Mouse (Mus musculus): Measurements from ENCODE around the gene Ccdc157. TPM values are rescaled to one million over a fixed set of nuclear protein-coding genes. Genes with fewer than 3 reads are reported as not detected.

Ccdc157 gene
- polyA plus RNA-seq, 1 experiment from 2014 or later: 7.3 TPM

DNA sequence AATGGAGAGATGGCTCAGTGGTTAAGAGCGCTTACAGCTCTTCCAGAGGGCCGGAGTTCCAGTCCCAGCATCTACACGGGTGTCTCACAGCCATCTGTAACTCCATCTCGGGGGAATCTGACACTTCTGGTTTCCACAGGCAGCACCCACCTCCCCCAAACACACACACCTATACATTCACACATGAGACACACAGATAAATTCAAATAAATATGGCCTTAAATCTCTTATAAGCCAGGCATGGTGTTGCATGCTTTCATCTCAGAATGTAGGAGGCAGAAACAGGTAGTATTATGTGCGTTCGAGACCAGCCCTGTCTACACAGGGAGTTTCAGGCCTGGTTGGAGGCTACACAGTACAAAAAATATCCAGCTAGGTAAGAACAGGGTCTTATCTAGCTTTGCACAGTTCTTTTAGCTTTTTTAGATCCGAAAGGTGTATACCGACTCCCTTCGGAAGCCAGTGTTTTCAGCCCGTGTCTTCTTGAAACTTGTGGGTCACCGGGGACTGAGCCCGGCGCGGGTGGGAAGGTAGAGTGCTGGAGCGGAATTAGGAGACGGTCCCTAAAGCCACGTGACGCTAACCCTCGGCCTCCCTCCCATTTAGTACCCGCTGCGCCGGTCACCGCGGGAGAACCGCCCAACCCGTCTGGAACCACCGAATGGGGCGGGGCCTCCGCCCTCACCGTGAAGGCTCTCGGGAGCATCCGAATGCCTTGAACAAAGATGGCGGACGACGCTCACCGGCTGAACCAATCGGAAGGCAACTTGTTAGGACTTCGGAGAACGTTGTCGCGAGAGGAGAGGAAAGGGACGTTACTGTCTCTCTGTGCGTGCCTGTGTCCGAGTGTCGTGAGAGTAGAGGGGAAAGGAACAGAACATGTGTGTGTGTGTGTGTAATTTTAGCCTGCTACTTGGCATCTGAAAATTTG is 63.8 kb downstream of the Ccdc157 start:
- peak; percentile 98 for ATAC-seq
- peaks cover 12% of the 10 kb centered on the region; the same call in 1 of the 2 replicates for H3K4me1 ChIP-seq (ENCODE audit: insufficient read depth, low read depth, low read length)
- DNase-seq (ENCODE audit: low spot score): peak; percentile 99
- H3K36me3 ChIP-seq (ENCODE audit: insufficient read depth, low read length): no peaks in the 10 kb centered on the region
- 3% methylated on average over 45 of the region's 45 CpGs for WGBS
- TF ChIP-seq CTCF (IDR thresholded peaks at IDR 0.05) (no peak), EP300 (IDR thresholded peaks at IDR 0.05) (peak; percentile 30; the same call in 1 of the 2 replicates)
- H3K27me3 ChIP-seq (replicated peaks; ENCODE audit: insufficient read depth, low read length): no peaks in the 10 kb centered on the region
- H3K27ac ChIP-seq (ENCODE audit: low read length): peak overlapping the region; percentile 65
- peak overlapping the region; percentile 54 for H3K9ac ChIP-seq (replicated peaks; ENCODE audit: low read depth)
- peak overlapping the region; percentile 29 for H3K4me3 ChIP-seq (ENCODE audit: low read depth, low read length)
- peak overlapping the region; percentile 63 for H3K4me2 ChIP-seq (replicated peaks; ENCODE audit: low read depth, low read length)
- H3K9me3 ChIP-seq (ENCODE audit: low read length): no peaks in the 10 kb centered on the region

DNA sequence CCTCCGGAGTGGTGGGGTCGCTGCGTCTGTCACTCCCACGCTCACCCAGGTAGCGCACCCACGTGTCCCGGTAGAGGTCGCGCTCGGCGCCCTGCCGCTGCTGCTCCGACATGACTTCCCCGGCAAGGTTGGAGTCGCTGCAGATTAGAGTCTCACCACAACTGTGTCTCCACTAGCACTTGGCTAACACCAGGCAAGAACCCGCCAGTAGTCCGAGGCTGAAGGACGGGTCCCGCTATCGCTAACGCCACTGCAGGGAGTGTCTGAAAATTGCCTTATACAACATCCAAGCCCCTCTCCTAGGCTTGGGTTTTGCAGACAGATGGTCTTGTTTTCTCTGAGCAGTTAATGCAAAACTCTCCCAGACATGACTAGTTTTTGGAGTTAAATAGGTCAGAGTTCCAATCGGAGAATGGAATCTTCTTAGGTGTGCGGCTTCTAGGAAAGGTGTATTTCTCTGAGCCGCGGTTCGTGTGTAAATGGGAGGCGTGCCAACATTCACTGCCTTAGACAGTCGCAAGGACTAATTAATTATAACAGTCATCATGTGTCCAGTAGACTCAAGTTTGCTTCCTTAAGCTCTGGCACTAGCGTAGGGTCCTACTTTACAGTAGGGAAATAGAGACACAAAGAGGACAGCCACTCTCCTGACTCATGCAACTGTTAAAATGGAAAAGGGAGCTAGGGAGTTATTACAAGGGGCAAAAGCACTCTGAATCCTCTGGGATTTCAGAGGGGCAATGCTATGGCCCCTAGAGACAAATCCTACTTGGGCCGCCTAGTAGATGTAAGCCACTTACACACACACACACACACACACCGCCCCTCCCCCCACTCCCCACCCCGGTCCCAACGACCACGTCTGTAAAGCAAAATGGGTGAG is 64.7 kb downstream of the Ccdc157 start, which contains the start of gene Mtfp1:
TSS of gene Mtfp1 (minus strand) at position 275 of the 883 bp plus-strand sequence.
- WGBS: 7% methylated on average over 34 of the region's 34 CpGs
- TF ChIP-seq EP300 (IDR thresholded peaks at IDR 0.05) (no peak), CTCF (IDR thresholded peaks at IDR 0.05) (peak; percentile 37; the same call in 1 of the 2 replicates)
- no peaks in the 10 kb centered on the region for H3K27me3 ChIP-seq (replicated peaks; ENCODE audit: insufficient read depth, low read length)
- no peaks in the 10 kb centered on the region for H3K36me3 ChIP-seq (ENCODE audit: insufficient read depth, low read length)
- H3K9ac ChIP-seq (replicated peaks; ENCODE audit: low read depth): peak within 1 kb of the TSS; percentile 24; the same call in 1 of the 2 replicates
- H3K4me3 ChIP-seq (ENCODE audit: low read depth, low read length): peak within 1 kb of the TSS; percentile 45
- DNase-seq (ENCODE audit: low spot score): peak; percentile 71
- no peak for ATAC-seq
- peak within 1 kb of the TSS; percentile 63 for H3K4me2 ChIP-seq (replicated peaks; ENCODE audit: low read depth, low read length)
- H3K4me1 ChIP-seq (ENCODE audit: insufficient read depth, low read depth, low read length): peaks cover 12% of the 10 kb centered on the region; the same call in 1 of the 2 replicates
- no peaks in the 10 kb centered on the region for H3K9me3 ChIP-seq (ENCODE audit: low read length)
- H3K27ac ChIP-seq (ENCODE audit: low read length): peak within 1 kb of the TSS; percentile 65

DNA sequence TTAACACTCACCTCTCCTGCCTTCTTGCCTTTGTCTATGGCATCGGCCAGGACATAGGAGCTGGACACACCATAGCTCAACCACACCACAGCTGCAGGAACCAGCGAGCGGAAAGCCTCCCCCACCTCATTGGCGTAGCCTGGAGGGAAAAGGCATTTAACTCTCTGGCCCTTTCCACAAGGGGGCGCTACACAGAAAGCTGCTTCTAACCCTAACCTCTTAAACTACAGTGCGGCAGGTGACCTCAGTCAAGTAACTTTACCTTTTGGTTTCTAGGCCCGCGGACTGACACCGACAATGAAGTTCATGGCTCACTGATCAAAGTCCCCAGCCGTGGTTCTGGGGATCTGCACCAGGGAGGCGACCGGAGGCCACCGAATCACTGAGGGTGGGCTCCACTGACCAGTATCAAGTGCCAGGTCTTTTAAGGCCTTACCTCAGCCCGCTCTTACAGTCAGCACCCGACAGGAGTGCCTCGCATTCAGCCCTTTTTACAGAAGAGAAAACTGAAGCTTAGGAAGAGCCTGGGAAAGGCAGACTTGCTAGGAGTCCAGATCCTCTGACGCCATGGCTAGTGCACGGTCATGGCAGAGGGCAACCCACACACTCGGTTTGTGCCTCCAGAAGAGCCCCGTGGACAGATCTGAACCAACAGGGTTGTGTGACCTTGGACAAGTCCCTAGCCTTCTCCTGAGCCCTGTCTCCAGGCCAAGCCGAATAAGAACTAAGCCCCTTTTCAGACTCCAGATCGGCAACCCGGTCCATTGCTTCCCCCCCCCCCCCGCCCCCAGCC is 65.5 kb downstream of the Ccdc157 start:
- TF ChIP-seq CTCF (IDR thresholded peaks at IDR 0.05) (peak; percentile 90), EP300 (IDR thresholded peaks at IDR 0.05) (no peak)
- Histone ChIP-seq H3K9ac (replicated peaks; ENCODE audit: low read depth) (no peak overlapping the region), H3K36me3 (ENCODE audit: insufficient read depth, low read length) (no peaks in the 10 kb centered on the region), H3K27ac (ENCODE audit: low read length) (peak overlapping the region; percentile 20; the same call in 1 of the 2 replicates), H3K4me3 (ENCODE audit: low read depth, low read length) (peak overlapping the region; percentile 45), H3K4me2 (replicated peaks; ENCODE audit: low read depth, low read length) (peak overlapping the region; percentile 63), H3K9me3 (ENCODE audit: low read length) (no peaks in the 10 kb centered on the region), H3K4me1 (ENCODE audit: insufficient read depth, low read depth, low read length) (peaks cover 12% of the 10 kb centered on the region; the same call in 1 of the 2 replicates), H3K27me3 (replicated peaks; ENCODE audit: insufficient read depth, low read length) (no peaks in the 10 kb centered on the region)
- WGBS: 5% methylated on average over 23 of the region's 24 CpGs
- peak; percentile 75 for DNase-seq (ENCODE audit: low spot score)
- ATAC-seq: no peak

DNA sequence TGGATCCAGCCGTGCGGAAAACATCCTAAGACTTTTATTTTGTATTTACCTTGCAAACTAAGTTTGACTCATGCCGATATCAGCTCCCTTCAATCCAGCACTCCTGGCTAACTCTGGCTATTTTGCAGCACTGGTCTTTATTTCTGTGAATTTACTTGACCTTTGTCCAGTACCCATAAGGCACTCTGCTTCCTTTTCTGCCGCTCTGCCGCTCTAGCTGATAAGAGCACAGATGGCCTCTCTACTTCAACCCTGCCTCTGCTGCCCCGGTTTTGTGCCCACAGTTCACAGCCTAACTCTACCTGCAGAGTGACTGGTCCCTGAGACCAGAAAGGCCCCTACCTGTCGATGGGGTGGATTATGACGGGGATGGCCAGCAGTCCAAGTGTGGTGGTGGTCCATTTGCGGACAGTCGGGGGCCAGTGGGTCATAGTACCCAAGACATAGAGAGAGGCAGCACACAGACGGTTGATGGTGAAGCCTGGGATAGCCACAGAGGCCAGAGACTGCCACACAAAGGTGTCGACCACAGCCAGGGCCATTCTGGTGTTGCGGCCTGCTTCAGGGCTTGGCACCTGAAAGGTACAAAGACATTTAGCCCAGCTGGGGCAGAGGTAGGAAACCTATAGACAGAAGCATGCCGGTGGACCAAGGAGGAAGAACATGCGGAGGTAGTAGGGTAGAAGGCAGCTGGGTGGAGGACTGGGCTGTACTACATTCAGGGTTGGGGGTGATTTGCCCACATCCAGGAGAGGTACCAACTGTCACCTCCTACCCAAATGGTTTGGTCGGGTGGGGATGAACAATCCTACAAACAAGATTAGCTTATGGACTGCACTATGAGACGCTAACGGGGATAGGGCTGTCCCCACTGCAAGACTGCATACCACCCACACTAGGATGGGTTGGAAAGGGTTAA is 66.4 kb downstream of the Ccdc157 start:
- H3K9me3 ChIP-seq (ENCODE audit: low read length): no peaks in the 10 kb centered on the region
- H3K27ac ChIP-seq (ENCODE audit: low read length): no peak overlapping the region
- ATAC-seq: no peak
- H3K36me3 ChIP-seq (ENCODE audit: insufficient read depth, low read length): no peaks in the 10 kb centered on the region
- H3K27me3 ChIP-seq (replicated peaks; ENCODE audit: insufficient read depth, low read length): no peaks in the 10 kb centered on the region
- no peak overlapping the region for H3K4me2 ChIP-seq (replicated peaks; ENCODE audit: low read depth, low read length)
- 78% methylated on average over 18 of the region's 18 CpGs for WGBS
- peaks cover 12% of the 10 kb centered on the region; the same call in 1 of the 2 replicates for H3K4me1 ChIP-seq (ENCODE audit: insufficient read depth, low read depth, low read length)
- H3K4me3 ChIP-seq (ENCODE audit: low read depth, low read length): no peak overlapping the region
- TF ChIP-seq EP300 (IDR thresholded peaks at IDR 0.05): no peak
- TF ChIP-seq CTCF (IDR thresholded peaks at IDR 0.05): no peak
- DNase-seq (ENCODE audit: low spot score): no peak
- no peak overlapping the region for H3K9ac ChIP-seq (replicated peaks; ENCODE audit: low read depth)

Small RNA genes within 50 kb of the gene (microRNA-seq; reads per million reads assigned to microRNA genes)
- 1.7 reads per million for gene Mir3060

Other genes starting within 250 kb of the Ccdc157 start
- 8.6 and 10.3 TPM in 2 replicates for gene Slc35e4, start 245.6 kb downstream of the Ccdc157 start, polyA plus RNA-seq (2015; fragmentation: Nextera tagmentation; extraction: Ambion mirVana)
- gene Tcn2, start 228.1 kb downstream of the Ccdc157 start, polyA plus RNA-seq (2015; fragmentation: Nextera tagmentation; extraction: Ambion mirVana): 152 and 170 TPM in 2 replicates
- 34.2 and 38.3 TPM in 2 replicates for gene Pes1, start 196.3 kb downstream of the Ccdc157 start, polyA plus RNA-seq (2015; fragmentation: Nextera tagmentation; extraction: Ambion mirVana)
- not detected in 2 replicates for gene 4930556J24Rik, start 183.5 kb downstream of the Ccdc157 start, polyA plus RNA-seq (2015; fragmentation: Nextera tagmentation; extraction: Ambion mirVana)
- 20.5 and 21.1 TPM in 2 replicates for gene Gal3st1, start 176.7 kb downstream of the Ccdc157 start, polyA plus RNA-seq (2015; fragmentation: Nextera tagmentation; extraction: Ambion mirVana)
- gene Sec14l4, start 128.8 kb downstream of the Ccdc157 start, polyA plus RNA-seq (2015; fragmentation: Nextera tagmentation; extraction: Ambion mirVana): 28.0 and 35.9 TPM in 2 replicates
- gene Sec14l3, start 95.5 kb downstream of the Ccdc157 start, polyA plus RNA-seq (2015; fragmentation: Nextera tagmentation; extraction: Ambion mirVana): 529 and 716 TPM in 2 replicates
- gene Mtfp1, start 64.8 kb downstream of the Ccdc157 start, polyA plus RNA-seq (2015; fragmentation: Nextera tagmentation; extraction: Ambion mirVana): 6.4 and 6.5 TPM in 2 replicates
- 6.5 and 7.6 TPM in 2 replicates for gene Sec14l2, start 36.9 kb downstream of the Ccdc157 start, polyA plus RNA-seq (2015; fragmentation: Nextera tagmentation; extraction: Ambion mirVana)
- gene Rnf215, start 25.1 kb downstream of the Ccdc157 start, polyA plus RNA-seq (2015; fragmentation: Nextera tagmentation; extraction: Ambion mirVana): 57.8 and 59.0 TPM in 2 replicates
- 12.6 and 13.4 TPM in 2 replicates for gene Sf3a1, start 57 bp upstream of the Ccdc157 start, polyA plus RNA-seq (2015; fragmentation: Nextera tagmentation; extraction: Ambion mirVana)
- gene Tbc1d10a, start 26.5 kb upstream of the Ccdc157 start, polyA plus RNA-seq (2015; fragmentation: Nextera tagmentation; extraction: Ambion mirVana): 41.7 and 43.8 TPM in 2 replicates
- gene Castor1, start 57.9 kb upstream of the Ccdc157 start, polyA plus RNA-seq (2015; fragmentation: Nextera tagmentation; extraction: Ambion mirVana): 16.5 and 17.8 TPM in 2 replicates
- gene Osm, start 76.1 kb upstream of the Ccdc157 start, polyA plus RNA-seq (2015; fragmentation: Nextera tagmentation; extraction: Ambion mirVana): 0.69 and 1.3 TPM in 2 replicates
- gene Lif, start 97.3 kb upstream of the Ccdc157 start, polyA plus RNA-seq (2015; fragmentation: Nextera tagmentation; extraction: Ambion mirVana): 0.57 and 0.94 TPM in 2 replicates